Mouse (Mus musculus): Measurements from ENCODE around the gene Muc5b. TPM values are rescaled to one million over a fixed set of nuclear protein-coding genes. Genes with fewer than 3 reads are reported as not detected.

Muc5b gene
- total and polyA plus RNA-seq, 3 experiments, result not detected

- in situ Hi-C loops (cut with MboI; ENCODE audit: low pct_ligation_motif_present, low pct_unique_long_range_greater_than_20kb, low sequenced_read_pairs), result no loop called here
- no peaks in the 10 kb centered on the region for H3K9me3 ChIP-seq (replicated peaks; ENCODE audit: low read length)
- no peak overlapping the region for H3K4me2 ChIP-seq (ENCODE audit: insufficient read depth, low read depth, poor library complexity, severe bottlenecking)
- H3K4me1 ChIP-seq (ENCODE audit: control insufficient read depth in 1 of 2, insufficient read depth in 2 of 2), result no peaks in the 10 kb centered on the region
- dilution Hi-C loops (cut with MboI; ENCODE audit: extremely low pct_ligation_motif_present, extremely low pct_unique_long_range_greater_than_20kb, low sequenced_read_pairs), result no loop called here
- TF ChIP-seq POLR2A (IDR thresholded peaks at IDR 0.05; ENCODE audit: low read depth, low read length), result no peak
- no peak for TF ChIP-seq CHD1 (IDR thresholded peaks at IDR 0.05; ENCODE audit: low read depth, low read length)
- TF ChIP-seq ZNF384 (IDR thresholded peaks at IDR 0.05; ENCODE audit: low read depth, low read length), result no peak
- no peak for TF ChIP-seq SIN3A (IDR thresholded peaks at IDR 0.05; ENCODE audit: low read length)
- no peak for TF ChIP-seq RCOR1 (conservative IDR thresholded peaks at IDR 0.05; ENCODE audit: low read depth, low read length)
- TF ChIP-seq MAX (IDR thresholded peaks at IDR 0.05; ENCODE audit: low read length), result no peak
- TF ChIP-seq POLR2AphosphoS2 (IDR thresholded peaks at IDR 0.05; ENCODE audit: low read depth, low read length), result no peak
- TF ChIP-seq EP300 (IDR thresholded peaks at IDR 0.05; ENCODE audit: low read length), result no peak
- TF ChIP-seq MAFK (IDR thresholded peaks at IDR 0.05; ENCODE audit: insufficient replicate concordance, low read length), result no peak
- TF ChIP-seq HCFC1 (IDR thresholded peaks at IDR 0.05; ENCODE audit: low read depth, low read length), result no peak
- no peak for TF ChIP-seq KAT2A (IDR thresholded peaks at IDR 0.05; ENCODE audit: insufficient replicate concordance, low read length)
- TF ChIP-seq MEF2A (IDR thresholded peaks at IDR 0.05; ENCODE audit: borderline replicate concordance, low read depth, low read length), result no peak
- TF ChIP-seq ETS1 (conservative IDR thresholded peaks at IDR 0.05; ENCODE audit: low read depth, low read length), result no peak
- no peak for TF ChIP-seq E2F4 (IDR thresholded peaks at IDR 0.05; ENCODE audit: insufficient replicate concordance, low read depth, low read length)
- no peak for TF ChIP-seq MYC (IDR thresholded peaks at IDR 0.05; ENCODE audit: low read depth, low read length)
- no peak for TF ChIP-seq MXI1 (IDR thresholded peaks at IDR 0.05; ENCODE audit: low read depth, low read length)
- no peak for TF ChIP-seq JUN (IDR thresholded peaks at IDR 0.05; ENCODE audit: insufficient read depth, low read depth, low read length)
- no peak for TF ChIP-seq NELFE (IDR thresholded peaks at IDR 0.05; ENCODE audit: low read depth, low read length)
- TF ChIP-seq ZMIZ1 (IDR thresholded peaks at IDR 0.05; ENCODE audit: low read depth, low read length), result no peak
- no peak for TF ChIP-seq JUND (conservative IDR thresholded peaks at IDR 0.05; ENCODE audit: low read depth, low read length)
- no peak overlapping the region for H3K9ac ChIP-seq (ENCODE audit: insufficient read depth, low read depth)
- peaks cover 93% of the 10 kb centered on the region for H3K27me3 ChIP-seq (replicated peaks)
- no peaks in the 10 kb centered on the region for H3K36me3 ChIP-seq (replicated peaks in 1 of 2; ENCODE audit: control insufficient read depth in 1 of 2, insufficient read depth in 1 of 2, low read length in 1 of 2)
- H3K79me2 ChIP-seq (replicated peaks; ENCODE audit: control insufficient read depth, extremely low read depth, insufficient read depth, poor library complexity, severe bottlenecking), result no peaks in the 10 kb centered on the region
- no peak overlapping the region for H3K27ac ChIP-seq (ENCODE audit: insufficient read depth, low read depth)
- no peak for DNase-seq (ENCODE audit: extremely low read depth)
- no peak overlapping the region for H3K4me3 ChIP-seq (replicated peaks in 1 of 3; ENCODE audit: low read depth in 2 of 3, low read length in 2 of 3, poor library complexity in 1 of 3)
Observed at GRCm38 (mm10) chr7:141823699-141824098, 15.2 kb upstream of the Muc5b start.

DNA sequence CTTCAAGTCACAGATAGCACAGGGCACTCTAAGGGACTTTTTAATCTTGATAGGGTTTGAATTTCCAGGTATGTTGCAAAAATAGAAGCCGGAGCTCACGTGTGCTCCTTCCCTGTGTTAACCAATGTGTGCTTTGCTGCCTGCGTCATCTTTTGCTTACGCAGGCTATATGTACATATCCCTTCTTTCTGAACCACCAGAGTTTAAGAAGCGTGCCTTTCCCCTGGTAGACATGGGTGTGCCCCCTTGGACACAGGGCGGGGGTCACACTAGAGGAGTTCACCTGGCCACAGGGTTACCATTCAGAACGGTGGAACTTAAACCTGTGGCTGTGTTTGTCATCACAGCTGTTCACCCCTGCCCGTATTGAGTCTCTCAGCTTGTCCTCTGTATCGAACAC is 14.5 kb upstream of the Muc5b start:
- H3K27ac ChIP-seq (ENCODE audit: insufficient read depth, low read depth), result no peak overlapping the region
- no peaks in the 10 kb centered on the region for H3K36me3 ChIP-seq (replicated peaks in 1 of 2; ENCODE audit: control insufficient read depth in 1 of 2, insufficient read depth in 1 of 2, low read length in 1 of 2)
- no peak for DNase-seq (ENCODE audit: extremely low read depth)
- TF ChIP-seq SIN3A (IDR thresholded peaks at IDR 0.05; ENCODE audit: low read length) (no peak), ZNF384 (IDR thresholded peaks at IDR 0.05; ENCODE audit: low read depth, low read length) (no peak), ETS1 (conservative IDR thresholded peaks at IDR 0.05; ENCODE audit: low read depth, low read length) (no peak), ELF1 (IDR thresholded peaks at IDR 0.05; ENCODE audit: low read depth, low read length) (no peak)
- H3K9ac ChIP-seq (ENCODE audit: insufficient read depth, low read depth), result no peak overlapping the region
- H3K4me2 ChIP-seq (ENCODE audit: insufficient read depth, low read depth, poor library complexity, severe bottlenecking), result no peak overlapping the region
- no peaks in the 10 kb centered on the region for H3K79me2 ChIP-seq (replicated peaks; ENCODE audit: control insufficient read depth, extremely low read depth, insufficient read depth, poor library complexity, severe bottlenecking)
- no peak overlapping the region for H3K4me3 ChIP-seq (replicated peaks in 1 of 3; ENCODE audit: low read depth in 2 of 3, low read length in 2 of 3, poor library complexity in 1 of 3)
- dilution Hi-C loops (cut with MboI; ENCODE audit: extremely low pct_ligation_motif_present, extremely low pct_unique_long_range_greater_than_20kb, low sequenced_read_pairs) (no loop called here), in situ Hi-C loops (cut with MboI; ENCODE audit: low pct_ligation_motif_present, low pct_unique_long_range_greater_than_20kb, low sequenced_read_pairs) (no loop called here)
- no peaks in the 10 kb centered on the region for H3K9me3 ChIP-seq (replicated peaks; ENCODE audit: low read length)
- H3K27me3 ChIP-seq (replicated peaks), result peaks cover 90% of the 10 kb centered on the region
- no peaks in the 10 kb centered on the region for H3K4me1 ChIP-seq (ENCODE audit: control insufficient read depth in 1 of 2, insufficient read depth in 2 of 2)

Measured in CH12.LX (cell line).